Mouse (Mus musculus): ENCODE measurements at regions not wholly inside any gene's neighbourhood (a gene's known extent, or its start where the extent isn't known, plus 50 kb on each side); places are given as distances from the start of the nearest gene placed in this dataset.

DNA sequence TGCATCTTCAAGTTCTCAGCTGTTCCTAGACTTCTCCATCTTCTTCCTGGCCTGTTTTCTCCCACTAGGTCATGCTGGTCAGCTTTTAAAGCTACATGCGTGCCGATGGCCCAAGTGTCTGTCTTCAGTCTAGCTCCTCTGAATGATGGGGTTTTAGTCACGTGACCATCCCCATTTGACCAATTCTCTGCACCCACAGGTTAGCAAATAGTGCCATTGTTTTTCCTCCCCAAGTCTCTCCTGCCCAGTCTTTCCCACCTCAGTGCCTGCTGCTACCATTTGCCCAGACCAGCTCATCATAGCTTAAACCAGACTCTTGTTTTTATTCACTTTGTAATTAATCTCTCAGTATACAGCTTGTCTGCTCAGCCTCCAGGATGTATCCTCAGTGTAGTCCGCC lies 62.3 kb downstream of the Zfp706 start:
- Histone ChIP-seq H3K4me3 (replicated peaks; ENCODE audit: control insufficient read depth, low read depth, low read length) (no peak overlapping the region), H3K4me1 (ENCODE audit: control insufficient read depth, insufficient read depth, low read length) (no peaks in the 10 kb centered on the region), H3K27ac (ENCODE audit: control insufficient read depth, insufficient read depth, low read depth, low read length, poor library complexity) (no peak overlapping the region)
- TF ChIP-seq CTCF (IDR thresholded peaks at IDR 0.05; ENCODE audit: control insufficient read depth, insufficient read depth, low read length): no peak
- no peak for TF ChIP-seq POLR2A (IDR thresholded peaks at IDR 0.05; ENCODE audit: borderline replicate concordance, control insufficient read depth, low read depth, low read length)
- WGBS: 89% methylated on average over 4 of the region's 4 CpGs

DNA sequence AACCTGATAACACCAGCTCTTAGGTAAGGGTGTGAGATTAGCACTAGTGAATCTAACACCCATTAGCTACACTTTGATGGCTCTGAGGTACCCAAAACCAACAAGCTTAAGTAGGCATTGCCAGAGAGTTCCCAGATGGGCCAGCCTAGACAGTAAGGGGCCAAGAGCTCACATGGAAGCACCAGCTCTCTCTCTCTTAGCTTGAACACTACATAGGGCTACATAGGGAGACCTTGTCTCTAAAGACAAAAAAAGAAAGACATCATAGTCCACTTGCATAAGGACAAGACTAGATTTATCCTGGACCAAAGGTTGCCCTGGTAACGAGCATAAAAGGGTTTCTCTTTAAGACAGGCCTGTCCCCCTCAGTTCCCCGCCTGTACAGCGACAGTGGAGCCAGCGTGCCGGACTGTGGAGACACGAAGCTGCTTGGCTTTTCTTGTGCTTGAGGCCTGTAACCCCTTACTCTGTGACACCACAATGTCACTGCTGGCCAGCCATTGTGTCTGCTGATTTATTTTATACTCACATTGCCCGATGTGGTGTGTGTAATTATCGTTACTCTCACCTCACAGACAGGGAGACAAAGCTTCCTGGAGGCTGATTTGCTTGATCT lies 62.9 kb downstream of the Zfp706 start:
- Histone ChIP-seq H3K4me1 (ENCODE audit: control insufficient read depth, insufficient read depth, low read length) (no peaks in the 10 kb centered on the region), H3K4me3 (replicated peaks; ENCODE audit: control insufficient read depth, low read depth, low read length) (no peak overlapping the region), H3K27ac (ENCODE audit: control insufficient read depth, insufficient read depth, low read depth, low read length, poor library complexity) (no peak overlapping the region)
- 81% methylated on average over 8 of the region's 8 CpGs for WGBS
- TF ChIP-seq CTCF (IDR thresholded peaks at IDR 0.05; ENCODE audit: control insufficient read depth, insufficient read depth, low read length) (no peak), POLR2A (IDR thresholded peaks at IDR 0.05; ENCODE audit: borderline replicate concordance, control insufficient read depth, low read depth, low read length) (no peak)

DNA sequence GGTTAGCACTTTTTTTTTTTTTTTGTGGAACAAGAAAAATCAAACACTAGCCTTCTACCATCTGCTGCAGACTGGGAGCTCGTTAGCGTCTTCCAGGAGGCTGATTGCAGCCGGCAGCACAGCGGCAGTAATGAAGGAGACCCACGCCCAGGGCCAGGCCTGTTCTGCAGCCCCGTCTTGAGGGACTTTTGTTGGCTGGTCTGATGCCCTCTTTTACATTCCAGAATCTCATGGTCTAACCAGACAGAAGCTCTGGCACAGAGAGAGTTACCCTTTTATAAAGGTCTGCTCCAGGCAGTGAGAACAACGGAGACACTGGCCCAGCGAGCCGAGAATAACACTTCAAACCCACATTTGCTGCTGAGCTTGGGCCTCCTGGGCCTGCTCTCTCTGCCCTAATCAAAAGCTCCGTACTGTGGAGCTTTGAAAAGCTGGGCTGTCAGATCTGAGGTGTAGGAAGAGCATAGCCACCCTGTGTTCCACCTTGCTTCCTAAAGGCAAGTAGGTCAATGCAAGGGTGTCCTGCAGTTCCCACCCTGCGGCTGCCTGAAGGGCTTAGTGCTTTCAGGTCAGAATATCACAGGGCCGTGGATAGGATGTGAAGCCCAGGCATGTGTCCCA lies 64.0 kb downstream of the Zfp706 start:
- H3K4me1 ChIP-seq (ENCODE audit: control insufficient read depth, insufficient read depth, low read length): peaks cover 1% of the 10 kb centered on the region
- TF ChIP-seq POLR2A (IDR thresholded peaks at IDR 0.05; ENCODE audit: borderline replicate concordance, control insufficient read depth, low read depth, low read length): no peak
- no peak for TF ChIP-seq CTCF (IDR thresholded peaks at IDR 0.05; ENCODE audit: control insufficient read depth, insufficient read depth, low read length)
- WGBS: 86% methylated on average over 12 of the region's 12 CpGs
- no peak overlapping the region for H3K4me3 ChIP-seq (replicated peaks; ENCODE audit: control insufficient read depth, low read depth, low read length)
- no peak overlapping the region for H3K27ac ChIP-seq (ENCODE audit: control insufficient read depth, insufficient read depth, low read depth, low read length, poor library complexity)

DNA sequence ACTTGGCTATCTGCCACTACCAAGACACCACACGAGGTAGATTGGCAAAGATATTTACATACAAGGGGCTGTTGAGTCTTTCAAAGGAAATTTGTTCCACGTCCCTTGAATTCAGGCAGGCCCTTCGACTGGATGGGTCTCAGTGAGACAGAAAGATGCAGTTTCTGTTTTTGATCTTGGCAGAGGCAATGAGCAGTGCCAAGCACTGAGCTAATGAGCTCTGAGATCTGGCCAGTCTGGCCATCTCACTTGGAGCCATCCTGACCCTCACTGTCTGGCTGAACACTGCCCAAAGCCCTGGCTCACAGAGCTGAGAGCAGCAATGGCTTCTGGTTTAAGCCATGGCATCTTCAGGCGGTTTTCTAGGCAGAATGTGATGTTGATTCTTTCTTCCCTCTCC lies 65.3 kb downstream of the Zfp706 start:
- Histone ChIP-seq H3K27ac (ENCODE audit: control insufficient read depth, insufficient read depth, low read depth, low read length, poor library complexity) (no peak overlapping the region), H3K4me1 (ENCODE audit: control insufficient read depth, insufficient read depth, low read length) (peaks cover 1% of the 10 kb centered on the region), H3K4me3 (replicated peaks; ENCODE audit: control insufficient read depth, low read depth, low read length) (no peak overlapping the region)
- 63% methylated on average over 4 of the region's 4 CpGs for WGBS
- TF ChIP-seq CTCF (IDR thresholded peaks at IDR 0.05; ENCODE audit: control insufficient read depth, insufficient read depth, low read length) (no peak), POLR2A (IDR thresholded peaks at IDR 0.05; ENCODE audit: borderline replicate concordance, control insufficient read depth, low read depth, low read length) (no peak)

DNA sequence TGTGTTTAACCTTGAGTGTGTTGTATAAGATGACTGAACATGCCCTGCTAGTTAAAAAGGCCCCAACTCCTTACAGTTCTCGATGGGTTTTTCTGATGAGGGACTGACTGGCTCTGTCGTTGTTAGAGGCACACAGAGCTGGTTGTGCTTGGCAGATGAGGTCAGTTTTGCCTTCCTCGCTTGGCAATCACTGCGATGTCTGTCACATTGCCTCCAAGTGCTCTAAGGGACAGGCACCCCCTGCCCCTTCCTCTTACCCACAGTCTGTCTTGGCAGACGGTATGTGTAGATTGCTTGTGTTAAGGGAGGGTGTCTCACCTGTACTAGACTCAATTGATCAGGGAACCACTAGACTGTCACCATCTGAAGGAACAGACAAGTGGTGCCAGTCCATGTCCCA lies 65.8 kb downstream of the Zfp706 start:
- Histone ChIP-seq H3K27ac (ENCODE audit: control insufficient read depth, insufficient read depth, low read depth, low read length, poor library complexity) (no peak overlapping the region), H3K4me3 (replicated peaks; ENCODE audit: control insufficient read depth, low read depth, low read length) (no peak overlapping the region), H3K4me1 (ENCODE audit: control insufficient read depth, insufficient read depth, low read length) (peaks cover 1% of the 10 kb centered on the region)
- 83% methylated on average over 5 of the region's 5 CpGs for WGBS
- TF ChIP-seq CTCF (IDR thresholded peaks at IDR 0.05; ENCODE audit: control insufficient read depth, insufficient read depth, low read length): no peak
- no peak for TF ChIP-seq POLR2A (IDR thresholded peaks at IDR 0.05; ENCODE audit: borderline replicate concordance, control insufficient read depth, low read depth, low read length)

DNA sequence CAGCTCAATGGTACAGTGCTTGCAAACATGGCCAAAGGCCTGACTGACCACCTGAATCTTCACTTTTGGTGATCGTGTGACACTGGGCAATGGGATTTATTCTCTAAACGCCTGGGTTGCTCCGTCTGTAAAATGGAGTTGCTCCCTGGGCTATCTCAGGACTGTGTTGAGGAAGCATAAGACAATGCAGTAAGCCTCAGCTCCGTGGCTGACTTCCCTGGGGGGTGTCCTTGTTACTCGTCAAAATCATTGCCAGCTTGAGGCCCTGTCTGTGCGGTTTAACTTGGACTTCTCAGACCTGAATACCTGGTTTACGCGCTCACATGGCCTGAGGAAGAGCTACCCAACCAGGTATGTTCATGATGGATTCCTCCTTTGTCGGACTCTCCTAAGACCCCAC lies 68.0 kb downstream of the Zfp706 start:
- WGBS: 84% methylated on average over 9 of the region's 9 CpGs
- no peak overlapping the region for H3K27ac ChIP-seq (ENCODE audit: control insufficient read depth, insufficient read depth, low read depth, low read length, poor library complexity)
- no peak for TF ChIP-seq POLR2A (IDR thresholded peaks at IDR 0.05; ENCODE audit: borderline replicate concordance, control insufficient read depth, low read depth, low read length)
- TF ChIP-seq CTCF (IDR thresholded peaks at IDR 0.05; ENCODE audit: control insufficient read depth, insufficient read depth, low read length): no peak

DNA sequence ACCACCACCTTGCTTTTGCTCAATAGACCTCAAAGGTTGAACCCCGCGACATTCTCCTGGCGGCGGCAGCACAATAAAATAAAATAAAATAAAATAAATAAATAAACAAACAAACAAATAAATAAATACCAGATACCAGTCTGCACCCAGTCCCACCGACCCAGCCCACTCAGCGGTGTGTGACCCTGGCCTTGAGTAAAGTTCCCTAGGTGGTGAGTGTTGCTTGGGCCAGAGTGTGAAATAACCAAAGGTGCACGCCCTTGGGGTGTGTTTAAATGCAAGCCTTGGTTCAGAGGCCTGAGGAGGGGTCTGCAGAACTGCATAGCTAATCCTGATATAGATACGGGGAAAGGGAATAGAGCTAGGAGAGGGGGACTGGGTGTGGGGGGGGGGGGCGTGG lies 68.4 kb downstream of the Zfp706 start:
- TF ChIP-seq CTCF (IDR thresholded peaks at IDR 0.05; ENCODE audit: control insufficient read depth, insufficient read depth, low read length) (no peak), POLR2A (IDR thresholded peaks at IDR 0.05; ENCODE audit: borderline replicate concordance, control insufficient read depth, low read depth, low read length) (no peak)
- Histone ChIP-seq H3K4me3 (replicated peaks; ENCODE audit: control insufficient read depth, low read depth, low read length) (peak overlapping the region; percentile 81), H3K27ac (ENCODE audit: control insufficient read depth, insufficient read depth, low read depth, low read length, poor library complexity) (no peak overlapping the region; the same call in 1 of the 2 replicates), H3K4me1 (ENCODE audit: control insufficient read depth, insufficient read depth, low read length) (peaks cover 3% of the 10 kb centered on the region)
- WGBS: 36% methylated on average over 8 of the region's 9 CpGs

More for the DNA sequence above, 68.0 kb downstream of the Zfp706 start:
- no peak overlapping the region for H3K4me3 ChIP-seq (replicated peaks; ENCODE audit: control insufficient read depth, low read depth, low read length)
- H3K4me1 ChIP-seq (ENCODE audit: control insufficient read depth, insufficient read depth, low read length): peaks cover 1% of the 10 kb centered on the region

DNA sequence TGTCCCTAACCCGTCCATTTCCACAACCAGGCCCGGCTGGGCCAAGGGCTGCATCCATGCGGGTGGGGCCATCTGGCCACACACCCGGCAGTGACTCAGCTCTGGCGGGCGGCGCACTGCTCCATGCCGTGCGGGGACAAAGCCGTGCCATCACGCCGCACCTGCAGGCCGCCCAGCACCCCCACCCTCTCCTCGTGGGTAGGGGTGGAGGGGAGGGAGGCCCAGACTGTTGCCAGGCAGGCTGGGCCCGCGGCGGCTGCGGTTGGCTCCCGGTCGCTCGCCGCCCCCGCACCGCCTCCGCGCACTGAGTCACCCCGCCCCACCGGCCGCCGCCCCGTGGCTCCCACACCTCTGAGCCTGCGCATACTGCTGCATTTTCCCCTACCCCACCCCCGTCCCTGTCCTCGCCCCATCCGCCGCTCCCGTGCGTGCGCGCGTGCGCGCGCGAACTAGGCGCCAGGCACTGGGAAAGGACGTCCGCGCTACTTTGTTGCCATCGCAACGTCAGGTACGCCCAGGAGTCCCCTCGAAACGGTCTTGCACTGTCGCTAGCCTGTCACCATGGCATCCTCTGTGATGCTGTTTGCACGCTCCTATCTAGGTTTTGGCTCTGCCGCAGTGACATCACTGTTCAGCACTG lies 68.9 kb downstream of the Zfp706 start:
- Histone ChIP-seq H3K4me1 (ENCODE audit: control insufficient read depth, insufficient read depth, low read length) (peaks cover 3% of the 10 kb centered on the region), H3K4me3 (replicated peaks; ENCODE audit: control insufficient read depth, low read depth, low read length) (peak overlapping the region; percentile 81), H3K27ac (ENCODE audit: control insufficient read depth, insufficient read depth, low read depth, low read length, poor library complexity) (peak overlapping the region; percentile 82)
- WGBS: 1% methylated on average over 57 of the region's 57 CpGs
- TF ChIP-seq POLR2A (IDR thresholded peaks at IDR 0.05; ENCODE audit: borderline replicate concordance, control insufficient read depth, low read depth, low read length) (no peak), CTCF (IDR thresholded peaks at IDR 0.05; ENCODE audit: control insufficient read depth, insufficient read depth, low read length) (no peak)

Data from bone marrow, adult 2 months (tissue).